Mouse (Mus musculus): Measurements from ENCODE around the gene Cdcp1.
A peak's percentile ranks its signal among the peaks of the same experiment; 100 is the strongest.

Gene Cdcp1

DNA sequence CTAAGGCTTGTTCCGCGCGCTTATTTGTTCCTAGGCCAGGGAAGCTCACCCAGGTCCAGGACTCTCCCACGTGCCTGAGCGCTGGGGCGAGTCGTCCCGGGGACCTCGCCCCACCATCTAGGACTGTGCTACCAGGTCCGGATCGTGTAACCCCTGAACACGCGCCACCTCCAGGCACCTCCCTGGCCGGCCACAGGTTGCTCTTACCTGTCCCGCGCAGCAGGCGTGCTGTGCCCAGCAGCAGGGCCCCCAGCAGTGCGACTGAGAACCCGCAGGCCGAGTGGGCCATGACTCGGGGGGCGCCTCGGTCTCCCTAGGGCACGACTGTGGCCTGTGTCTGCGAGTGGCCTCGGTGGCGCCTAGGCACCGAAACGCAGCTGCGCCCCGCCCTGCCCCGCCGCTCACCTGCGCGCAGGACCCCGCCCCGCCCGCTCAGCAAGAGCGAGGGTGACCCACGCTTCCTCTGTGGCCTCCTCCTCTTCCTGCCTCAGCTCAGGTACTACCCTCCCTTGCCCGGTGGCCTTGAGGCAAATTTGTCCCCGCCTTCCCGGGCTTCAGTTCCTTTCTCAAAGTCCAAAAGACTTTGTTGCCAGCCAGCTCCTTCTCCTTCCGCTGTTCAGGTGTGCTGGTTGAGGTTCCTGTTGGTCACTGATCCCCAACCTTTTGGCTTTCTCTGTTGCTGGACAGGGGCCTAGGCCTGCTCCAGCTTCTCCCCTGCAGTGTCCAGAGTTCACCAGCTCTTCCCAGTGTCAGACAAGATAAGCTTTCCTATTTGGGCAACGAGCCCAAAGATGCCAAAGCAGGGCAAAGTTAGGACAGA, at the start of gene Cdcp1:
TSS of gene Cdcp1 (minus strand) at position 418 of the 820 bp plus-strand sequence.
- DNase-seq: no peak

DNA sequence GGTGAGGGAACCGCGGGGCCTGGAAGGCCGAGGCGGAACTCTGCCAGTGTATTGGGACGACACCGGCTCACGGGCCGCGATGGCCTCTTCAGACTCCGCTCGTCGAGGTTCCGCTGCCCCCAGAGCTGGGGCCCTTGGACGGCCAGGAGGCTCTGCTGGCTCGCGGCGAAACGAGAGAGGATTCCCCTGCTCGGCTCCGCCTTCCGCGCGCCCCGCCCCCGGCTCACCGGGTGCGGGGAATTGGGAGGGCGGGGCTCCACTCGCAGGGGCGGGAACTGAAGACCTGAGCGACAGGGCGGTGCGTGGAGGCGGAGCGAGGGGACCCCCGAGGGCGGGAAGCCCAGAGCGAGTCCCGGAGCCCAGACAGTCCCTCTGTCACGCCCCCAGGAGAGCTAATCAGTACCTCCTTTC, 44.8 kb upstream of the Cdcp1 start, which contains the start of gene Tmem158:
TSS of gene Tmem158 (minus strand) at position 154 of the 411 bp plus-strand sequence.
- DNase-seq: peak; percentile 79

GRCm38 (mm10) chr9:123259896-123260610, 44.2 kb upstream of the Cdcp1 start:
- DNase-seq: peak; percentile 65

- DNase-seq: peak; percentile 78
Observed at GRCm38 (mm10) chr9:123259461-123259895, 43.6 kb upstream of the Cdcp1 start.

DNA sequence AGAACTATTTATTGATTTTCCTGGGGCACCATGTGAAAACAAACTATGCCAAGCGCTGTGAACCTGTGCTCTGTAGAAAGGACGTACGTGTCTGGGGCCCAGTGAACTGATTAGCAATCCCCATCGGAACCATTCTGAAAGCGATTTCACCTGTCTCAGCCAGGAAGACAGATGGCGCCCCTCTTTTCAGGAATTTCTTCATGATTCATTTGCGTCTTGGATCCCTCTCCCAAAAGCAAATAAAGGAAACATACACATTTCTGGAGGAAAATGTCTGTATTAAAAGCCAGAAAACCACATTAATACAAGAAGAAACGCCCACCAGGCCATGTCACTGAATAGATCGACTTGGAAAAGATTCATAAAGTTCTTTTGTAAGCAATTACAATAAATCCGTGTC, 43.0 kb upstream of the Cdcp1 start:
- DNase-seq: no peak

GRCm38 (mm10) chr9:123255736-123256135, 39.9 kb upstream of the Cdcp1 start:
- no peak for DNase-seq

GRCm38 (mm10) chr9:123247992-123248391, 32.2 kb upstream of the Cdcp1 start:
- DNase-seq: no peak

- DNase-seq: no peak
Observed at GRCm38 (mm10) chr9:123245146-123245545, 29.3 kb upstream of the Cdcp1 start.

DNA sequence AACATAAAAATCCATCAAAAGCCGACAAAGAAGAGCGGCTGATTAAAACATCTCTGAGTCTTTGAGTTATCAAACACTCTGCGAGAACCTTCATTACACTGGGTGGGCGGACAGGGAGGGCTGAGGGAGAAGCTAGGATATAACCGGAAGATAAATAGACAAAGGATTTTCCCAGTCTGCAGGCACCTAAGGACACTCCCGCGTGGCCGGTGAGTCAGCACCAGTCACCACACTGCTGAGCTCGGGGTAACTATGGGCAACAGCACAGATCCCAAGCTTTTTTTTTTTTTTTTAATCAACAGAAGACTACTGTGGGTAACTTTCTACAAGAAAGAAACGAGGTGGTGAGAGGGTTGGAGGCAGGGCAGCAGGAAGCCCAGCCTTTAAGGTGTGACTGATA, 28.1 kb upstream of the Cdcp1 start:
- peak; percentile 42 for DNase-seq

DNA sequence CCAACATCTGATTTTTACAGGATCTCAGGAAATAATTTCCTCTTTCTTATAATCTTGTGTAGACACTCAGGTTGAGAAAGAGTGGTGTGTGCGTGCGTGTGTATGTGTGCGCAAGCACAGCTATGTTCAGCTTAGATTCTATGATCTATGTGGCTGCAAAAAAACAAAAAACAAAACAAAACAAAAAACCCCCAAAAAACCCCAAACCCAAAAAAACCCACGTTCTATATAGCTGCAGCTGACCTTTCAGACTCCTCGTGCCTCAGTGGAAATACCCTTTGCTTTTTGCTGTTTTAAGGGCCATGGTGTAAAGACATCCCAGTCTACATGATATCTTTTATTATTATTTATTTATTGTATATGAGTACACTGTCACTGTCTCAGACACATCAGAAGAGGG, 25.4 kb upstream of the Cdcp1 start:
- DNase-seq: no peak

DNA sequence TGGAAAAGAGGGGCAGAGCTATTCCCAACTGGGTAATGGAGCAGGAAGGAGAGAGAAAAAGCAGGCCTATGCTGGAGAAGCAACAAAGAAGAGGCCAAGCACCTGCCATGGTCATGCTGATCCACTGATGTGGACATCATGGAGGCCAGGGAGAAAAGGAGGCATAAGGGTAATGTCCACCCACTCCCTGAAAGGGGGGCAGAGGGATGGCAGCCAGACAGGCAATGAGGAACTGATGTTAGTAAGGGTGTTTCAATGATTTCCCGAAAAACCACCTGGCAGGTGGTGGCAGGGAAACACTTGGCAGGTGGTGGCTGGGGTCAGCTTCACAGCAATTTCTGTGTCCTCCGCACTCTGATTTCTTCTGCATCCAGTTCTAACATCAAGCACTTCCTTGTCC, 24.9 kb upstream of the Cdcp1 start:
- DNase-seq: no peak

DNA sequence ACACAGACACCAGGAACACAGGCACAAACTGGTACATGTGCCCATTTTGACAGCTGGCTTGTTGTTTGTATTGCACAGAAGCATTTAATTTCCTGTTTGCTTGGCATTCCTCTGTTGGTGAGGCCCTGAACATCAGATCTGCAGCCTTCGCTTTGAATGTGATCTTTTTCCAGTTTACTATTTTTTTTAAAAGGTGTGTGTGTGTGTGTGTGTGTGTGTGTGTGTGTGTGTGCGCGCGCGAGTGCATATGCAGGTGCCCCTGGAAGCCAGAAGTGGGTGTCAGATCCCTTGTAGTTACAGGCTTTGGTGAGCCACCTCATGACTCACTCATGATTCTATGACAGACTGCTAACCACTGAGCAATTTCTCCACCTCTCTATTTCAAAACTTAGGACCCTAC, 24.4 kb upstream of the Cdcp1 start:
- no peak for DNase-seq

GRCm38 (mm10) chr9:123239651-123240050, 23.8 kb upstream of the Cdcp1 start:
- no peak for DNase-seq

GRCm38 (mm10) chr9:123238256-123239045, 22.6 kb upstream of the Cdcp1 start:
- no peak for DNase-seq

- DNase-seq: no peak
Observed at GRCm38 (mm10) chr9:123237739-123238138, 21.9 kb upstream of the Cdcp1 start.

DNA sequence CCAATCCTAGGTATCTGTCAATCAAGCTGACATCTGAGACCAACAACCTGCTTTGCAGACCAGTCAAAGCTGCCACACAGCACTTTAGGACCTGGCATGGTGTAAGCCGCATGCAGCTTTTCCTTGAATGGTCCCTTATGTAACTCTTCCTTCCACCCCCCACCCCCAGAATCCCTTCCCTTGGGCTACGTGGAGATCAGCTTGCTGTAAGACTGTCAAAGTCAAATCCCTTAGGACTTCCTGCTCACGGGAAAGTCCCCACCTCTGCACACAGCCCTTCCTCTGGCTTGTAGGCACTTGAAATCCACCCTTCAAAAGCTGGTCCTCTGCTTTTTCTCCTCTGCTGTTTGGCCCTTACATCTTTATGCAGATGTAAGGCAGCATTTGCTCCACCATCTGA, 19.8 kb upstream of the Cdcp1 start:
- DNase-seq: no peak

- no peak for DNase-seq
Observed at GRCm38 (mm10) chr9:123229826-123230225, 14.0 kb upstream of the Cdcp1 start.

DNA sequence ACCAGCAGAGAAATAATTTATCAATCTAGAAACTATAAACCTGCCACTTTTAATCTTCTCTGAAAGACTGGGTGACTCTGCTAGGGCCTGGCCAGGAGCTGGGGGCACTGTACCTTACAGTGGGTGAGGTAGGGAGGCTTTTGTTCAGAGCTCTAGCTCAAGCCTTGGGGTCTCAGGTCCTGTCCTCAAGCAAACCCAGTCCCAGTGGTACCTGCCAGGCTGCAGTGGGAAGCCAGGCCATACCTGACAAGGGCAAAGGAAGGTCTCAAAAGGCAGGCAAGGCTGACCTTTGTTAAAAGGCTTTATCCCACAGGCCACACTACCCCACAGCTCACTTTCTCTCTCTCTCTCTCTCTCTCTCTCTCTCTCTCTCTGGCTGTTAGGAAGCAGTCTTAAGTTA, 12.8 kb upstream of the Cdcp1 start:
- no peak for DNase-seq

DNA sequence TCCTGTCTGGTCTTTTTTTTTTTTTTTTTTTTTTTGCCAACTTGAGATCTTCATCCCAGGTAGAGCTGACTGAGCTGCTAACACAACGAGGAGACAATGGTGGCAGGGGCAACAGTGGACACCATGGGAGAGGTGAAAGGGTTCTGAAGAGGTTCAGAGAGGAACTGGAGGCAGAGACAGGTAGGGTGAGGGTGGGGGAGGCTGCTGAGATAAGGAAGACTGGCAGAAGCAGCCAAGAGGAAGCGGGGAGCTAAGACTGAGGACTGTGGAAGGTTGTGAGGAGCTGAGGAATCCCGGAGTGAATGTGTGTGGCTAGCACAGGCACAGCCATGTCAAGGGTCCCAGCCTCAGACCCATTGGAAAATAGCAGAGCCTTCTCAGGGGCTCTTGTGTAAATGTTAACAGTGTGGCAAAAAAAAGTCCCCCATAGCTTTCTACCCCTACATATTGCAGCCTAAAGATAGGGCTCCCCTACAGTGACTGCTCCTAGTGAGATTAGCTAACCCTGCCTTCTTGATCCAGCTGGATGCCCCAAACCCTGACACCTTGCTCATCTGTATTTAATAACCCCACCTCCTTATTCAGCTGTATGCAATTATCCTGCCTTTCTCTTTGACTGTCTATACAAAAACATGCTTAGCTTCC, 11.4 kb upstream of the Cdcp1 start:
- no peak for DNase-seq

GRCm38 (mm10) chr9:123224863-123225431, 9.1 kb upstream of the Cdcp1 start:
- DNase-seq: no peak

DNA sequence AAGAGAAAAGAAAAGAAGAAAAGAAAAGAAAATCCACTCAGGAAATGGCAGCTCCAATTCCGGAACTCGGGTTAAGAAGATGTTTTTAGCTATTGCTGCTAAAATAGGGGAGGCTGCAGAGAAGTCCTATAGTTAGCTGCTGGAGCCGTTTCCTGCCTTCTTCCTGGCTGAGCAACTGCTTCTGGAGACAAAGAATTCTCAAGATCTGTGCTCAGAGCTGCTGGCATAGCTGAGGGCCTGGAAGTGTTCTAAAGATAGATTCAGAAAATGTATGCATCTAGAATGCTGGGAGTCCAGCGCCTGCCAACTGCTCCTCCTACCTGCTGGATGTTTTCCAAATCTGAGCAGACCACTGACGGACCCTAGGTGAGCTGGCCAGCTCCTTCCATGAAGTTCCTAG, 4.0 kb upstream of the Cdcp1 start:
- DNase-seq: peak; percentile 24

DNA sequence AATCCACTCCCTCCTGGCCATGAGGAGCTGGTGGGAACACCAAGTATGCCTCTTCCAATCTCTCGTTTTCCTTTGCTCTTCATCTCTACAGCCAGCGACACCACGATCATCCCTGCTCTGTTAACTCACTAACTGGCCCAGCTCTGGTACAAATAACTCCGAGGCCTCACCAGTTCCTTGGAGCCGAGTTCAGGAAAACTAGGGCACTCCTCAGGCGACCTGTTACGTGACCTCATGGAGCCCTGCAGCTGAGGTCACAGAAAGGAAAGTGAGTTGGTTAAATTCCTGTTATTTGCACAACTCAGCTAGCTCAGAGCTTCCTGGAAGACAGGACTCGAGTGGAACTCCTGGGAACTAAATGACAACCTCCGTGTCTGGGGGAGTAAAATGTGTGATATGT, 2.5 kb downstream of the Cdcp1 start:
- no peak for DNase-seq
